Mouse (Mus musculus) R1 (cell line): Measurements from ENCODE around the gene Prpf3.
"Not testable (repeated sequence)": the region's sequence is repeated elsewhere in the genome, so short reads cannot be mapped to it uniquely, and the experiment has no call there.

Experiments used
- DNase-seq: peaks from one replicate; pipeline ENCODE4 v3.0.0-alpha.2; 2018; ENCODE audit warnings: low read depth, low spot score

Prpf3 gene

DNA sequence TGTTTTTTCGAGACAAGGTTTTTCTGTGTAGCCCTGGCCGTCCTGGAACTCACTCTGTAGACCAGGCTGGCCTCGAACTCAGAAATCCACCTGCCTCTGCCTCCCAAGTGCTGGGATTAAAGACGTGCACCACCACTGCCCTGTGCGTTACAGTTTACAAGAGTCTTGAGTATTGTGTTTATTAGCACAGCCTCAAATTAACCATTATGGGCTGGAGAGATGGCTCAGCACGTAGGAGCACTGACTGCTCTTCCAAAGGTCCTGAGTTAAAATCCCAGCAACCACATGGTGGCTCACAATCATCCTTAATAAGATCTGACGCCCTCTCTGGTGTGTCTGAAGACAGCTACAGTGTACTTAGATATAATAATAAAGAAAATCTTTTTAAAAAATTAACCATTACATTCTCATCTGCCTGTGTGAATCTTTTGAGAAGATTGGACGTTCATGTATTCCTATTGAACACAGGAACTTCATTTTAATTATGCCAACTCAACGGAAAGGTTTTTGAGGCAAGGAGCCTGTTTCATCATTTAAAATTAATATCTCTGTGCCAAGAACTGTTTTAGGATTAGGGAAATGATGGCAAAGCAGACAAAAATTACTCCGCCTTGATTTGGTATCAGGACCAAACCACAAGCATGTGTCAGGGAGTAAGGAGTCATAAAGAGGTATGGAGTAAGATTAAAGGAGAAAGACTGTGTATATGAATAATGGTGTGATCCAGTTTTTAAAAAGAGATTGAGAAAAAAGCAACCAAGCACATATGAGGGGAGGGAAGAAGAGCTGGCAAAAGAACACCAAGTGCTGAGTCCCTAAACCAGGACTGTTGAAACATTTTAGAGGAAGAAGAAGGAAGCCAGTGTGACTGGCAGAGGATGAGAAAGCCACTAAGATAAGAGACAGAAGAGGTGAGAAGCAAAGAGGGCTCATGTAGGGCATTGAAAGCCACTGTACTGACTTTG, 35.4 kb downstream of the Prpf3 start:
- DNase-seq = no peak

DNA sequence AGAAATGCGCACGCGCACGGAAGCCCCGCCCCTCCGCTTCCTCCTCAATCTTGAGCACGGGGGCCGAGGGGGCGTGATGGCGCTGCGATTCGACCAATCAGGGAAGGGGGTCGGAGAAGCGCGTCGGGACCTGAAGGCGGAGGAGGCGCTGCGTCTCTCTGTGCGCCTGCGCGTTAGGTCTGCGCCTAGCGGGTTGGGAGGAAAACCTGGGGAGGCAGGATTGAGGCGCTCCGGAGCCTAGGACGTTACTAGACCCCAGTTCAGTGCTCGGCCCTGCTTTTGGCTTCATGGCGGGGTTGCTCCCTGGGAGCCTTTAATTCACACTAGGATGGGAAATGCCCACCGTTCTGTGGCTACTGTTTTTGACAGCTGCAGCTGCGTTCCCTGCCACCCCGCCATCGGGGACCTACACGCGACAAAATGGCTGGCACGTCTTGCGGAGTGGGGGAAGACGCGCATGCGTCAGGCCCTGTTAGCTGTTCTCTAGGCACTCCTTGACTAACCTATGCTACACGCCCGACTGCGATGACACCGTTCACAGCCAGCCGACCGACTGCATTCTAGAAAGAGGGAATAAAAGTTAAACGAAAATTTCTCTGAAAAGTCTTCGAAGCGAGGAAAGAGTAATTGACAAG, 36.2 kb downstream of the Prpf3 start:
- DNase-seq = peak; percentile 99

DNA sequence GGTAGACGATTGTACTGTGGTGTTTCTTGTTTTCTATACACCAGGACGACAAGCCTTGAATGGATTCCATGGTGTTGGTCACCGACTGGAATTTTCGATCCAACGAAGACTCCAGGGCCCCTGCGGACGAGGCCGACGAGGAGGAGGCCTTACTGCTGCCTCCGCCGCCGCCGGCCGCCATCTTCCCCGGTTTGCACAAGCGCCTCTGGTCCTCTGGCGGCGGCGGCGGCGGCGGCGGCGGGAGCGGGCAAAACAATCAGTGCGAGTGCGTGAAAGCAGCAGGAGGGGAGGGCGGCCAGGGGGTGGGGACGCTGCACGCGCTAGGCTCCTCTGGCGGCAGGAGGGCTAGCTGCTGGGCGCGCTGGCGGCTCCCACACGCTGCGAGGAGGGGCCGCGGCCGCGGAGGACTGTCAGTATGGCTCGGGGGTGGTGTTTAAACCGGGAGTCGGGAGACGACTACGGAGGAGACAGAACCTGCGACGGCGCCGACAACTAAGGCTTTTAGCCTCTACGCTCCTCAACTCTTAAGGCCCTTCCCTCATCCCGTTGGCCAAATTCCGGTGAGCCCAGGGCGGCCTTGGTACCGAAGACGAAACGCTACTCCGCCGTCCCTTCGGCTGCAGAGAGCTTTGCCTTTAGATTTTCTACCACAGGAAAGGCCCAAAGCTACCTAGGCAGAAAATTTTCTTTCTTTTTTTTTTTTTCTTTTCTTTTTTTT, 37.0 kb downstream of the Prpf3 start, which contains the start of gene Rprd2:
Rprd2 (minus strand) TSS at position 293 of the 718 bp plus-strand sequence.
- DNase-seq = peak; percentile 73

DNA sequence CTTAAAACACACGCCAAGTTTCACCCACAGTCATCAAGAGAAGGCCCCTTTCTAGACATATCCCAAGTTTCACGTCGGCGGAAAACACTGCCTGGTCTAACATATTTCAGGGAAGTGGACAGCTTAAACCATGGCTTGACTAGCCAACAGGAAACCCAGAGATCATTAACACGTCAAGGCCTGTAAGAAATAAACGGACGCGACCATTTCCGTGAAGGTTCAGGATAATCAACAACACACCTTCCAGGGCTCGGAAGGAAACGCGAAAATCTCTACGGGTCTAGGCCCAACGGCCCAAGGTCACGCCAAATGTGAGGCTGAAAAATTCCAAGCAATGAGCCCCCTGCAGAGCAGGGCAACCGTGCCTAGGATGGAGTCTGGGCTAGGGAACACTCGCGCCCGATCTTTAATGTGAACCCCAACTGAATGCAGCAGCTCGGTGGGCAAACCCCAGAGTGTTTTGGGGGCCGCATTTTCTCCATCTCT, 37.6 kb downstream of the Prpf3 start:
- peak; percentile 89 for DNase-seq

DNA sequence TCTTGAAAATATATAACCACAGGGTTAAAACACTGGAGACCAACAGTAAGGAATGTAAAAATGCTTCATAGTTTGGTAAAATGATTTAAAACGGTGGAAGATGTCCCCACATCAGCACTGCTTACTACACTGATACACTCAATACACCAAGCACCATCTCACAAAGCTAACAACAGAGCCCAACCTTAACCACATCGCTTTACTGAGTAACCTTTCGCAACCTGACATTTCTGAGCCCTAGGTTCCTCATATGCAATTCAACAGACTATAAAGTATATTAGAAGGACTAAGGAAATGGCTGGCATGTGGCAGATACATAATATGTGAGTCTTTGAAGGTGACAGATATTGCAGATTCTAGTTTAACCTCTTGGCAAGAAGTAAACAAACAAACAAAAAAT, 39.0 kb downstream of the Prpf3 start:
- DNase-seq = no peak

DNA sequence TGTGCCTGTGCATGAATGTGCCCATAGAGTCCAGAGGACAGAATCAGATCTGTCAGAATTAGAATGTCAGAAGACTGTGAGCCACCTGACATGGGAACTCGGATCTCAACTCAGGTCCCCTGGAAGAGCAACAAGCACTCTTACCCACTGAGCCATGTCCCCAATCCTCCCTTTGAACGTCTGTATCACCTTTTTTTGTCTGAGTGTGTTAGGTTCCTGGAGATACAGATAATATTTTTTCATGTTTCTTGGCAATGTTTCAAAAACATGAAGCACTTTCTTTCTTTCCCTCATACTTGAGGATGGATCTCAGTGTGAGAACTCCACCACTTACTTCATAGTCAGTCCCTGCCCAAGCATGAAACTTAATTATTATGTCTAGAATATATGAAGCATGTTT, 47.3 kb downstream of the Prpf3 start:
- DNase-seq = no peak

DNA sequence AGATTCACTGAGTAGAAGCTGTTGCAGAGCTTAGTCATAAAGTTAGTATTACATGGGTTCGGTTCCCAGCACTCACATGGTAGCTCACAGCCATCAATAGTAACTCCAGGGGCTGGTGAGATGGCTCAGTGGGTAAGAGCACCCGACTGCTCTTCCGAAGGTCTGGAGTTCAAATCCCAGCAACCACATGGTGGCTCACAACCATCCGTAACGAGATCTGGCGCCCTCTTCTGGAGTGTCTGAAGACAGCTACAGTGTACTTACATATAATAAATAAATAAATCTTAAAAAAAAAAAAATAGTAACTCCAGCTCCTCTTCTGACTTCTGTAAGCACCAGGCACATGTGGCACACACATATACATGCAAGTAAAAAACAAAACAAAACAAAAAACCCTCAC, 48.1 kb downstream of the Prpf3 start:
- not testable (repeated sequence) for DNase-seq

DNA sequence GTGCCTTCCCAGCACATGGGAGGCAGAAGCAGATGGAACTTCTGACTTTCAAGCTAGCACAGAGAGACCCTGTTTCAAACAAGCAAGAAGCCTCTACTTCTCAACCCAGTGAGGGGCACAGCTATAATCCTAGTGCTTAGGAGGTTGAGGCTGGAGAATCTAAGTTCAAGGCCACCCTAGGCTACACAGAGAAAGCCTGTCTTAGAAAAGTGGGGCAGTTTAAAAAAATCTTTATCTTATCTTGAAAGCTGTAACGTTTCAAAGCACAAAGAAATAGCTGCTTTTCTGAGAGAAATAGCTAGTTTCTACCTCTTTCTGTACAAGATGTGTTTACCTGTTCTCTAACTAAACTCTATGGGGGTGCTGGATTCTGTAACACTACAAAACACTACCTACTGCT, 49.0 kb downstream of the Prpf3 start:
- no peak for DNase-seq

DNA sequence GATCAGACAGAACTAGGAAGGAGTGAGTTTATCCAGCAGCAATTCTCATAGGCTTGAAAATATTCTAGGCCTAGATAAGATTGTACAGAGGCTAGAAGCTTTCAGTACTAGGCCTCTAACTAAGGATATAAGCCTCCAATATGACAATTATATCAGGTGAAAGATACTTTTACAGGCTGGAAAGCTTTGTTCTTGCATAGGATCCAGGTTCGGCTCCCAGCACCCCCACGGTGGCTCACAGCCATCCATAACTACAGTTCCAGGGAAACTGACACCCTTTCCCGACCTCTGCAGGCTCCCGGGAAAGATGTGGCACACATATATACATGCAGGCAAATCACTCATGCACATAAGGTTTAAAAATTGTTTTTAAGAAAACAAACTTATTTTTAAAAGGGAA, 51.8 kb downstream of the Prpf3 start:
- DNase-seq = no peak

DNA sequence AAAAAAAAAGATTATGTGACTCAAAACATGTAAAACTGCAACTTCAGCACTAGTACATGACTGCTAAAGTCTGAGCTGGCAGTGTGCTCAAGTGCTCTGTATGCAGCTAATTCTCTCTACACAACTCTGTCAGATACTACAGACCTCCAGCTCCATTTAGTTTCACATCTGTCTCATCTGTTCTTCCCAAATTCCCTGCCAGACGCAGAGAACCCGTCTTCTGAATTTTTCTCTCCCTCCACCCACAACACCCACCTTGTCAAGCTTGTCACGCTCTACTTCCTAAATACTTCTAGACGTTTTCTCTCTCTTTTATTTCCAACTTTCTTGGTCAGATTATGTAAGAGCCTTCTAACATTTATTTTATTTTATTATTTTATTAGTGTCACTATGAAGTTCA, 56.9 kb downstream of the Prpf3 start:
- DNase-seq = no peak

DNA sequence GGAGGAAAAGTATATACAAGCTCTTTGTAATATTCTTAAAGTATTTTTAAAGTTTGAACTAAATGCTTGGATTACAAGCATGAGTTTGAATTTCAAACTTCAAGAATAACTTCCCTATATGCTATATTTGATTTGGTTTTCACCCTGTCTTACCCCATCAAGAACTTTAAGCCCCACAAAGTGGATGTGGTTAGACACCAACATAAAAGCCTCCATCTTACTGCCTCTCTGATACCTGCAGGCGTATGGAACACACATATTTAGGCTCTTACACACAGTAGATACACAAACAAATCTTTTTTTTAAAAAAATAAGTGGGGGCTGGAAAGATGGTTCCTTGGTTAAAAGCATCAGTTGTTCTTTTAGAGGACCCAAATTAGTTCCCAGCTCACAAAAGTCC, 61.4 kb downstream of the Prpf3 start:
- no peak for DNase-seq

DNA sequence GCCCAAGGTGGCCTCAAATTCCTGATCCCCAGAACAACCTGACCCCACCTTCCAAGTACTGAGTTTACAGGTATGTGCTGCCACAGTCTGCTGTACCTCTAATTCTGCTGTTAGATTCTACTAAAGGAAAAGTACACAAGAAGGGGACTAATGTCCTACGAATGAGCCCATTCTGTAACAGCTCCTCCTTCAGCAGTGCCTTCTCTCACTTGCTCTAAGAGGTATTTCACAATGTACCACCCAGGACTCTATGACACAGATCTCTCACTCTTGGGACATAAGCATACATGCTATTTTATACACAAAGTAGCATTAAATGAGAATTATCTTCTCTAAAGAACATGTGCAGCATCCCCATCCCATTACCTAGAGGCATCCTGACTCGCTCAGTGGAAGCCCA, 62.0 kb downstream of the Prpf3 start:
- no peak for DNase-seq

DNA sequence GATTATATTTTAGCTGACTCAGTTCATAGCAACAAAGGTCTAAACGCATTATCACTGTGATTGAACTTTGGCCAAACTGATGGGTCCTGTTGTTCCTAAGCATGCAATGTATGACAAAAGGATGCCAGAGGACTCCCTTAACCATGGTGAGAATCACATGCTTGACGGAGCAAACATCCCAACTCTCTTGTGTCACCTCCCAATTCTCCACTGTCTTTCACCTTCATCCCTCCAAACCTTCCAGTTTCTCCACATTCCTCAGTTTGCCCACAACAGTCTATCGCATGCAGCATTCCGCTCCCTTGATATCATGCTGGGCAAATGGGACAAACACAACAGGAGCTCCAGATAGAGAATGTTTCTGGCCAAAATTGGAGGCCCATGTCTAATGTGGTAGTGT, 70.2 kb downstream of the Prpf3 start:
- peak; percentile 82 for DNase-seq
